Mouse (Mus musculus) embryonic facial prominence, embryonic 11.5 days (tissue): ENCODE results near the gene Fsip1. TPM values are rescaled to one million over a fixed set of nuclear protein-coding genes. Genes with fewer than 3 reads are reported as not detected.

ENCODE experiments used
- ATAC-seq: fragments of 200-750 bp; cut with Nextera tagmentation; replicated peaks from 2 replicates; pipeline ENCODE4 v1.8.0; 2017; ENCODE audit warnings: low read depth; ENCODE audit not compliant: insufficient number of reproducible peaks, low FRiP score, low TSS enrichment
- DNase-seq: peaks from one replicate; pipeline ENCODE4 v3.0.0-alpha.2; 2015; ENCODE audit warnings: low spot score
- H3K27ac ChIP-seq: fragments of 300-500 bp; sonication (generic); replicated peaks from 2 replicates; pipeline ENCODE4 v1.5.1; 2014; ENCODE audit warnings: mild to moderate bottlenecking, low read depth, low read length, control low read depth
- H3K27me3 ChIP-seq: fragments of 300-500 bp; sonication (generic); 2 replicates; pipeline ENCODE4 v1.6.1; 2014; ENCODE audit warnings: mild to moderate bottlenecking, low read length, moderate library complexity, mixed read lengths; ENCODE audit not compliant: control insufficient read depth, insufficient read depth
- H3K36me3 ChIP-seq: fragments of 300-500 bp; sonication (generic); replicated peaks from 2 replicates; pipeline ENCODE4 v1.6.1; 2014; ENCODE audit warnings: low read depth, mild to moderate bottlenecking, low read length, moderate library complexity, mixed read lengths; ENCODE audit not compliant: control insufficient read depth, insufficient read depth
- H3K4me1 ChIP-seq: fragments of 300-500 bp; sonication (generic); 2 replicates; pipeline ENCODE4 v1.6.1; 2014; ENCODE audit warnings: low read length, mixed read lengths; ENCODE audit not compliant: control insufficient read depth, insufficient read depth
- H3K4me2 ChIP-seq: fragments of 300-500 bp; sonication (generic); 2 replicates; pipeline ENCODE4 v1.6.1; 2014; ENCODE audit warnings: low read depth, mild to moderate bottlenecking, control low read depth, low read length, moderate library complexity
- H3K4me3 ChIP-seq: fragments of 300-500 bp; sonication (generic); 2 replicates; pipeline ENCODE4 v1.5.1; 2014; ENCODE audit warnings: low read depth, low read length, control low read depth
- H3K9ac ChIP-seq: fragments of 300-500 bp; sonication (generic); replicated peaks from 2 replicates; pipeline ENCODE4 v1.6.1; 2014; ENCODE audit warnings: mild to moderate bottlenecking, control low read depth, low read length
- H3K9me3 ChIP-seq: fragments of 300-500 bp; sonication (generic); replicated peaks from 2 replicates; pipeline ENCODE4 v1.6.1; 2016; ENCODE audit warnings: mild to moderate bottlenecking, low read length, inconsistent platforms, mixed read lengths; ENCODE audit not compliant: control insufficient read depth
- WGBS: fragments of 180-500 bp; shearing (Covaris S2); extraction: QIAGEN DNeasy Blood & Tissue Kit; methylation state at CpG from one replicate; pipeline ENCODE4 v1.1.7; 2014; 5-methylcytosine and 5-hydroxymethylcytosine counted together
- polyA plus RNA-seq: library from polyadenylated mRNA; unstranded; fragments of >200 nt; fragmentation: Nextera tagmentation; extraction: Ambion mirVana; gene quantifications from 2 replicates; pipeline ENCODE4 v1.2.1, GENCODE M21; 2014

The Fsip1 gene
- polyA plus RNA-seq, 1 experiment from 2014 or later, result 2.3 TPM

DNA sequence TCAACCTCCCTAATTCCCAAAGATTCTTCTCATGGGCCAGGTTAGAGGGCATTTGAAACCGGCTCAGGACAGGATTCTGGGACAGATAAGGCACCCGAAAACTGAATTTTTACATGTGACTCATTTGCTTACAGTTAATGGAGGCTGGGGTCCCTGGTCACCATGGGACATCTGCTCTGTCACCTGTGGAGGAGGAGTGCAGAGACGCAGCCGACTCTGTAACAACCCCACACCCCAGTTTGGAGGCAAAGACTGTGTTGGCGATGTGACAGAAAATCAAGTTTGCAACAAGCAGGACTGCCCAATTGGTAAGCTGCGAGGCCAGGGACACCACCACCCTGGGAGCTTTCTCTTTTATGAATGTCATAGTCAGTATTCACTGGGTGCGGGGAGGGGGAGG is 138.3 kb downstream of the Fsip1 start:
- no peak for ATAC-seq

DNA sequence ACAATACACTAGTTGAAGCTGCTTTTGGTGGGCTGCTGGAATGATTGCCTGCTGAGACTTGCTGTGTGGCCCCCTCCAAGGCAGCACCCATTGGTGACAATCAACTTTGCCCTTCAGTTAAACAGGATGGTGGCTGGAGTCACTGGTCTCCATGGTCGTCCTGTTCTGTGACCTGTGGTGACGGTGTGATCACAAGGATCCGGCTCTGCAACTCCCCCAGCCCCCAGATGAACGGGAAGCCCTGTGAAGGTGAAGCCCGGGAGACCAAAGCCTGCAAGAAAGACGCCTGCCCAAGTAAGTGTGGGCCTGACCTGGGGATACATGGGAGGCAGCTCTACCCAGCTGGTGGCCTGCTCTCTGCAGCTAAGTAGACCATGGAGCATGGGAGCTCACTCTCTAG is 138.7 kb downstream of the Fsip1 start:
- DNase-seq (no peak), ATAC-seq (no peak)
- Histone ChIP-seq H3K4me2 (no peak overlapping the region), H3K27ac (no peak overlapping the region), H3K9ac (no peak overlapping the region), H3K4me3 (no peak overlapping the region), H3K27me3 (no peaks in the 10 kb centered on the region), H3K4me1 (peaks cover 2% of the 10 kb centered on the region; the same call in 1 of the 2 replicates), H3K36me3 (peaks cover 2% of the 10 kb centered on the region), H3K9me3 (no peaks in the 10 kb centered on the region)
- WGBS, result 68% methylated on average over 6 of the region's 6 CpGs

More for the DNA sequence above, 138.3 kb downstream of the Fsip1 start:
- DNase-seq, result no peak
- no peaks in the 10 kb centered on the region for H3K4me1 ChIP-seq
- H3K27ac ChIP-seq, result no peak overlapping the region
- H3K9ac ChIP-seq, result no peak overlapping the region
- H3K4me2 ChIP-seq, result no peak overlapping the region
- no peaks in the 10 kb centered on the region for H3K27me3 ChIP-seq
- H3K9me3 ChIP-seq, result no peaks in the 10 kb centered on the region
- 84% methylated on average over 7 of the region's 7 CpGs for WGBS
- H3K36me3 ChIP-seq, result peaks cover 2% of the 10 kb centered on the region
- no peak overlapping the region for H3K4me3 ChIP-seq

DNA sequence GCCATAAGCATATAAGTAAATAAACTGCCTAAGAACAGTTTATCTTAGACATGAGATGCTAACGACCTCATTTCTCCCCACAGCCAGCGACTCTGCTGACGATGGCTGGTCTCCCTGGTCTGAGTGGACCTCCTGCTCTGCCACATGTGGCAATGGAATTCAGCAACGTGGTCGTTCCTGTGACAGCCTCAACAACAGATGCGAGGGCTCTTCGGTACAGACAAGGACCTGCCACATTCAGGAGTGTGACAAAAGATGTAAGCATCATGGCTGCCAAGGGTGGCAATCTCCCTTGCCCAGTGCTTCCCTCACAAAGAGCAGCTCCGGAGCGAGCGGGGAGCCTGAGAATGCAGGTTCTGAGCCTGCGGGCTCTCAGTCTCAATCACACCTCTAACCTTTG is 139.4 kb downstream of the Fsip1 start:
- Histone ChIP-seq H3K4me3 (no peak overlapping the region), H3K9me3 (no peaks in the 10 kb centered on the region), H3K9ac (no peak overlapping the region), H3K4me1 (peaks cover 2% of the 10 kb centered on the region; the same call in 1 of the 2 replicates), H3K27me3 (no peaks in the 10 kb centered on the region), H3K27ac (no peak overlapping the region), H3K36me3 (peaks cover 2% of the 10 kb centered on the region), H3K4me2 (no peak overlapping the region)
- ATAC-seq, result no peak
- 64% methylated on average over 11 of the region's 11 CpGs for WGBS
- DNase-seq, result no peak

DNA sequence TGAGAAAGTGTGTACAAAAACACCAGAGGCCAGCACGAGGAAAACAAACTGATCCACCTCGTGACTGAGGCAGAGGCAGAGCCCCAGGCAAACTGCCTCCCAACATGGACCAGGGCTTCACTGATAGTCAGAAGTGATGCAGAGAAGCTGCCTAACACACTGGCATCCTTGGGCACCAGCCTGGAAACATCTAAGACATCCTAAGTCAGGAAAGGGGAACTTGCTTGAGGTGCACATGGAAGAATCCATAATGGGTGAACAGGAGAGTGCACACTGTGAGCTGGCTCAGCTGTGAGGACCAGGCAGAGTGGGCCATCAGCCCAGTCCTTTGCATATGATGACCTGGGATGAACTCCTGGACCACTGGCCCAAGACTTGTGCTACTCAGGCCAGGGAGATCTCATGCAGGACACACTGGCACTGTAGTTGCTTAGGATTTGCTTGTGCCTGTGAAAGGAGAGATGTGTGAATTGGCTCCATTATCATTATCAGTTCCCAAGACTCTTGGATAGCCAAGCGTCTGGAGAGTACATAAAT is 139.9 kb downstream of the Fsip1 start:
- no peak overlapping the region; the same call in 1 of the 2 replicates for H3K9ac ChIP-seq
- peaks cover 2% of the 10 kb centered on the region; the same call in 1 of the 2 replicates for H3K36me3 ChIP-seq
- H3K27ac ChIP-seq, result no peak overlapping the region
- H3K4me2 ChIP-seq, result no peak overlapping the region
- no peak overlapping the region for H3K4me3 ChIP-seq
- ATAC-seq (no peak), DNase-seq (no peak)
- WGBS, result 80% methylated on average over 3 of the region's 3 CpGs
- H3K9me3 ChIP-seq, result no peaks in the 10 kb centered on the region
- no peaks in the 10 kb centered on the region for H3K27me3 ChIP-seq
- H3K4me1 ChIP-seq, result peaks cover 2% of the 10 kb centered on the region; the same call in 1 of the 2 replicates

DNA sequence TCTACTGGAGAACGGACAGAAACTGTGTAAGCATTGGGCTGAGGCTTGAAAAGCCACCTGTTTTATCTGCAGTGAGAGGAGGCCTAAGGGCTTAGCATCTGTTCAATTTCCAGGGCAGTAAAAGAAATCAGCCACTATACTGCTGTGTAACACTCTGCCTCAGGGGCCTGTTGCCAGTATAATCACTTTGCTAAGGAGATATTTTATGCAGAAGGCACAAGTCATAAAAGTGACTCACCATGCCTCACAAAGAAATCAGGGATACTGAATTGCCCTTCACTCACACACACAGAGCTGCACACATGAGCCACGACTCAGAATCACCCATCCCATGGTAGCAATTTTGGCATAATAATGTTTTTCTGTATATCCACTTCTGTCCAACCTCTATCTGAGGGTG is 140.6 kb downstream of the Fsip1 start:
- H3K4me1 ChIP-seq, result peaks cover 2% of the 10 kb centered on the region; the same call in 1 of the 2 replicates
- no peaks in the 10 kb centered on the region for H3K9me3 ChIP-seq
- no peak overlapping the region for H3K27ac ChIP-seq
- ATAC-seq, result no peak
- DNase-seq, result no peak
- WGBS, result 78% methylated on average over 2 of the region's 2 CpGs
- no peaks in the 10 kb centered on the region for H3K27me3 ChIP-seq
- H3K4me3 ChIP-seq, result no peak overlapping the region
- no peak overlapping the region for H3K4me2 ChIP-seq
- no peak overlapping the region for H3K9ac ChIP-seq
- H3K36me3 ChIP-seq, result peaks cover 2% of the 10 kb centered on the region; the same call in 1 of the 2 replicates

DNA sequence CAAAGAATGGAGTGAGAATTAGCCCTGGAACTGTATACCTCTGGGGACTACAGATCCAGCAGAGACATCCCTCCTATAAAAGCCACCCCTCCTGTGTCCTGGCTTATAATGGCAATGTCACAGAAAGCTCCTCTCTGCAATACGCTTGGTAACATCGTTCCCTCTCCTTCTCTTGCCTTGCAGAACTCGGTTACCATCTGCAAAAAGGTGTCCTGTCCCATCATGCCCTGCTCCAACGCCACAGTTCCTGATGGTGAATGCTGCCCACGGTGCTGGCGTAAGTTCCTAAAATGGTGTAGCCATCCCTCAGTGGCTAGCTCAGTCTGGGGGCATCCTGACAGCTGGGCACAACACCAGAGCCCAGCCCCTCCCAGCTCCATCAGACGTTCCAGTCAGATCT is 141.1 kb downstream of the Fsip1 start:
- H3K9me3 ChIP-seq, result no peaks in the 10 kb centered on the region
- H3K9ac ChIP-seq, result no peak overlapping the region
- H3K27ac ChIP-seq, result no peak overlapping the region
- DNase-seq (no peak), ATAC-seq (no peak)
- peaks cover 2% of the 10 kb centered on the region; the same call in 1 of the 2 replicates for H3K36me3 ChIP-seq
- H3K4me2 ChIP-seq, result no peak overlapping the region
- H3K4me3 ChIP-seq, result no peak overlapping the region
- H3K27me3 ChIP-seq, result no peaks in the 10 kb centered on the region
- WGBS, result 86% methylated on average over 7 of the region's 7 CpGs
- peaks cover 2% of the 10 kb centered on the region; the same call in 1 of the 2 replicates for H3K4me1 ChIP-seq

DNA sequence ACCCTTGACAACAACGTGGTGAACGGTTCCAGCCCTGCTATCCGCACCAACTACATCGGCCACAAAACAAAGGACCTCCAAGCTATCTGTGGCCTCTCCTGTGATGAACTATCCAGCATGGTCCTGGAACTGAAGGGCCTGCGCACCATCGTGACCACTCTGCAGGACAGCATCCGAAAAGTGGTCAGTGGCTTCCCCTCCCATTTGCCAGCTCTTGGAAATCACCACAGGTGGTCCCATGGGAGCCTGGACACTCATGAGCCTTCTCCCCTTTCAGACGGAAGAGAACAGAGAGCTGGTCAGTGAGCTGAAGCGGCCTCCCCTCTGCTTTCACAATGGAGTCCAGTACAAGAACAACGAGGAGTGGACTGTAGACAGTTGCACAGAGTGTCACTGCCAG is 142.1 kb downstream of the Fsip1 start:
- H3K9me3 ChIP-seq, result no peaks in the 10 kb centered on the region
- H3K27ac ChIP-seq, result no peak overlapping the region
- WGBS, result 73% methylated on average over 10 of the region's 10 CpGs
- H3K4me3 ChIP-seq, result peak overlapping the region; percentile 11; the same call in 1 of the 2 replicates
- no peaks in the 10 kb centered on the region for H3K27me3 ChIP-seq
- H3K36me3 ChIP-seq, result no peaks in the 10 kb centered on the region; the same call in 1 of the 2 replicates
- H3K4me1 ChIP-seq, result peaks cover 2% of the 10 kb centered on the region; the same call in 1 of the 2 replicates
- peak overlapping the region; percentile 20 for H3K4me2 ChIP-seq
- no peak overlapping the region for H3K9ac ChIP-seq
- ATAC-seq (no peak), DNase-seq (no peak)

DNA sequence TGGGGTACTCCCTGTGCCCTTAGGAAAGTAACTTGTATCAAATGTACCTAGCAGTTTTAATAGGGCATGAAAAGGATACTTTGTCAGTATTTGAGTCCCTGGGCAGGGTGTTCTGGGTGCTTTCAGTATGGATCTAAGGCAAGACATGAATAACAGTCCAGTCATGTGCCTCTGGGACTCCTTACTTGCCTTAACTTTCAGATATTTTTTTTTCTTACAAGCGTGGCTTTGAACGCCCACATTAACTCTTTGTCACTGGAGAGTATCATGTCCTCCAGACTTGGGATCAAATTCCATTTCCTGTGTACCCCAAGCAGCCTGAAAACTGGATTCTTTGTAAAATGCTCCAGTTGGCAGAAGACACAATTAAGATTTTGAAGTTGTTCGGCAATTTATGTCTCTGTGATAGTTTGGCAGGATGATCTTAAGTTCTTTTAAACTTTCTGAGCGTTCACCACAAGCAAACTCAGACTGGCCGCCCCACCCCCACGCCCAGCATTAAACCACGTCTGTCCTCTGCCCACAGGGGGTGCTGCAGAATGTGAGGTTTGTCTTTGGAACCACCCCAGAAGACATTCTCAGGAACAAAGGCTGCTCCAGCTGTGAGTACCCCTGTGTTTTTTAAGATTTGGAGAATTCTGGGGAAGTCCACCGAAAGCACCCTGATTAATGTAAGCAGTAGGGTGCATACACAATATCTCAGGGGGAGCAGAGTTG is 142.8 kb downstream of the Fsip1 start:
- Histone ChIP-seq H3K27me3 (no peaks in the 10 kb centered on the region), H3K4me1 (peaks cover 2% of the 10 kb centered on the region; the same call in 1 of the 2 replicates), H3K4me3 (peak overlapping the region; percentile 49), H3K4me2 (peak overlapping the region; percentile 84), H3K27ac (no peak overlapping the region), H3K9ac (no peak overlapping the region), H3K36me3 (no peaks in the 10 kb centered on the region), H3K9me3 (no peaks in the 10 kb centered on the region)
- 26% methylated on average over 8 of the region's 8 CpGs for WGBS
- peak; percentile 67 for DNase-seq
- no peak for ATAC-seq
